Mouse (Mus musculus): ENCODE data around the gene Ttc7b. TPM values are rescaled to one million over a fixed set of nuclear protein-coding genes. Genes with fewer than 3 reads are reported as not detected.

The Ttc7b gene
- polyA plus RNA-seq, 1 experiment from 2014 or later: 4.5 TPM

DNA sequence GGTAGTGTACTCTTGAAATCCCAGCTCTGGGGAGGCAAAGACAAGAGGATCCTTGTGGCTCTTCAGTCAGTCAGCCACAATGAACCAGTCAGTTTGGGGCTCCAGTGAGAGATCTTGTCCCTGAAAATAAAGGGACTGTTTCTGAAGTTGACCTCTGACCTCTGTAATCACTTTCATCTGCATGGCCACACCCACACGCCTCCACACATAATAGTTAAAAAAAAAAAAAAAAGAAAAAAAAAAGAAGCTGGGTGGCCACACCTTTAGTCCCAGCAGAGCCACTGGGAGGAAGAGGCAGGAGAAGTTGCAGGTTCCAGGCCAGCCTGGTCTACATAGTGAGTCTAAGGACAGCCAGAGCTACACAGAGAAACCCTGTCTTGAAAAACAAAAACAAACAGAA lies 237.3 kb downstream of the Ttc7b start:
- H3K4me2 ChIP-seq: no peak overlapping the region
- H3K9ac ChIP-seq: no peak overlapping the region
- ATAC-seq: no peak
- H3K4me3 ChIP-seq: no peak overlapping the region
- no peaks in the 10 kb centered on the region for H3K27me3 ChIP-seq
- no peaks in the 10 kb centered on the region for H3K9me3 ChIP-seq (replicated peaks)
- peaks cover 25% of the 10 kb centered on the region for H3K4me1 ChIP-seq
- H3K36me3 ChIP-seq (ENCODE audit: poor library complexity, severe bottlenecking): no peaks in the 10 kb centered on the region
- H3K27ac ChIP-seq: no peak overlapping the region
- 68% methylated on average over 1 of the region's 1 CpGs for WGBS

DNA sequence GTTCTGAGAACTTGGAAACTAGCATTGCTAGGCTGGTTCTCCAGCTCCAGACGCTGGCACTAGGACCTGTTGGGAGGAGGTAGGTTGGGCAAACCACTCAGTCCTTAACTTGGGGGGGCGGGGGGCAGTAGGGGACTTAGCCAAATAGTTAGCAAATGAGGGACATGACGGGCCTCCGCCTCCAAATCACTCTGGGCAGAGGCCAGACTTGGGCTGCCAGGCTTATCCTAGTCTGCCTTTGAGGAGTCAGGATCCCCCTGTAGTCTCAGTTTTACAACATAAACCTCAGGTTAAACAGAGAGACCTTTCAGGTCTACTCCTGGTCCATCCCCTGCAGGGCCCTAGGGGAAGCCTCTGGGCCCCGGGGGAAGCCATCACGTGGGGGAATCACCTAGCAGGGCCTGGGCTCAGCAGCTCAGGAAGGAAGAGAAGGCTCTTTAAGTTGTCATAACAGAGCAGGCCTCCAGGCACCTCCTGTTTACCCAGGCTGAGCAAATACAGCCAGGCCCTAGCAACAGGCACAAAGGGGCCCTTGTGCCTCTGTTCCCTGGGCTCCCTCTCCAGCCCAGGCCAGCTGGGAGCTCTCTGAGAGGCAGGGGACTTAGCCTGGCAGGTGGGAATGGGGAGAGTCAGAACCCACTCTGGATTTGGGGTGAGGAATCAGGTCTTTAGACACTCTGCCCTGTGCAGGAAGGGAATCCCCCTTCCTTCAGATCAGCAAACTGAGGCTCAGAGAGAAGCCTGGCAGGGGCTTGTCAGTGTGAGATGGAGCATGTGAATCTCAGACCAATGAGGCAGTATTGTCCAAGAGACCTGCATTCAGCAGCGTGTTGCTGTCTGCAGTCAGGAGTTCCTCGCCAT lies 238.4 kb downstream of the Ttc7b start:
- Histone ChIP-seq H3K4me3 (no peak overlapping the region), H3K27ac (peak overlapping the region; percentile 74), H3K27me3 (no peaks in the 10 kb centered on the region), H3K4me1 (peaks cover 35% of the 10 kb centered on the region), H3K36me3 (ENCODE audit: poor library complexity, severe bottlenecking) (no peaks in the 10 kb centered on the region), H3K9ac (peak overlapping the region; percentile 22; the same call in 1 of the 2 replicates), H3K4me2 (peak overlapping the region; percentile 7; the same call in 1 of the 2 replicates), H3K9me3 (replicated peaks) (no peaks in the 10 kb centered on the region)
- ATAC-seq: peak; percentile 80
- WGBS: 43% methylated on average over 8 of the region's 8 CpGs

DNA sequence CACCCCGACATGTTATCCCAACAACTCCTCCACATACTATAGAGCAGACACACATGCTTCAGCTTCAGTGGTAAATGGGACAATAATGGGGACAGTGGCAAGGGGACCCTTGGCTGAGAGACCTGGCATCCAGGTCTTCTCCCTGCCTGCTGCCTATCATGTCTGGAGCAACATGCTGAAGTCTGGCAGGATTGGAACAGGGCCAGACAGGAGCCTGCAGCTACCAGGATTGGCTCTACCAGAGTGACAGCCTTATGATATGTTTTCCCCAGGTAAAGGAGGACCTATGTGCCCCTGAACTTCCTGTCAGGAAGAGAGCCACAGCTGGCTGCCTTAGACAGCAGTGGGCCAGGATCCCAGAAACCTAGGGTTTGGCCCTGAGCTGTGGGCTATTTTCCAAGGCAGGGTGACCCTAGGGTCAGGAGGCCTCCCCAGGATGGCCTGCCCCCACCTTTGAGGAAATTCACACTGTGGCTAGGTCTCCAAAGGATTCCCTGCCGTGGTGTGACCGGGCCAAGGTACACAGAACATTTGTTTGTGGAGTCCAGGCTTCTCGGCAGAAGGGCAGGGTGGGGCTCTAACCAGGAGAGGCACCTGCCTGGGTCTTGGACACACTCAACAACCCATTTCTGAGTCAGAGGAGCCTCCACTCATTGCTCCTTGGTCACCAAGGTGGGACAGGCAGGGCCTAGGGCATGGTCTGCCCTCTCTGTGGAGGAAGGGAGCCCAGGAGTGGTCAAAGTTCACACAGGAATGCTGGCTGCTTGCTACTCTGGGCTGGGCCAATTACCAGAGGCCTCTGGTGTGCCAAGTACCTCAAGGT lies 239.4 kb downstream of the Ttc7b start:
- no peaks in the 10 kb centered on the region for H3K9me3 ChIP-seq (replicated peaks)
- WGBS: 85% methylated on average over 4 of the region's 4 CpGs
- H3K9ac ChIP-seq: no peak overlapping the region
- peaks cover 46% of the 10 kb centered on the region for H3K4me1 ChIP-seq
- H3K4me3 ChIP-seq: no peak overlapping the region
- no peaks in the 10 kb centered on the region for H3K36me3 ChIP-seq (ENCODE audit: poor library complexity, severe bottlenecking)
- ATAC-seq: no peak
- peak overlapping the region; percentile 74; the same call in 1 of the 2 replicates for H3K27ac ChIP-seq
- no peaks in the 10 kb centered on the region for H3K27me3 ChIP-seq
- no peak overlapping the region for H3K4me2 ChIP-seq

DNA sequence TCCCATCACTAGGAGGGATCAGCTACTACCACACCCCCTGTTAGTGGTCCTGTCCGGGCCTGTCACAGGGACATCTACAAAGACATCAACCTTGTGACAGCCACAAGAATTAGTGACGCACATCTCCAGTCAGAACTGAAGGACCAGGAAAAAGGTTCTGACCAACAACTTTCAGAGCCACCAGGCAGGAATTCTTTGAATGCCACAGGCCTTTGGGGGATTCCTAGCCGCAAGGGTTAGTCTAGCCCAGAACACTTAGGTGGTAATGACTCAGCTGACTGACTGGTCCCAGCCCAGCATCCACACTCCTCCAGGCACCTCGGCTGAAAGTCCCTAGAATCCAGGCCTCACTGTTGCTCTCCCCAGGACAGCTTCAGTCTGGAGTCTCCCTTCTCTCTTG lies 240.7 kb downstream of the Ttc7b start:
- no peak overlapping the region for H3K4me2 ChIP-seq
- WGBS: 87% methylated on average over 4 of the region's 4 CpGs
- no peak for ATAC-seq
- no peaks in the 10 kb centered on the region for H3K9me3 ChIP-seq (replicated peaks)
- H3K4me3 ChIP-seq: no peak overlapping the region
- no peak overlapping the region for H3K9ac ChIP-seq
- H3K4me1 ChIP-seq: peaks cover 51% of the 10 kb centered on the region
- no peak overlapping the region; the same call in 1 of the 2 replicates for H3K27ac ChIP-seq
- H3K36me3 ChIP-seq (ENCODE audit: poor library complexity, severe bottlenecking): no peaks in the 10 kb centered on the region
- H3K27me3 ChIP-seq: no peaks in the 10 kb centered on the region

DNA sequence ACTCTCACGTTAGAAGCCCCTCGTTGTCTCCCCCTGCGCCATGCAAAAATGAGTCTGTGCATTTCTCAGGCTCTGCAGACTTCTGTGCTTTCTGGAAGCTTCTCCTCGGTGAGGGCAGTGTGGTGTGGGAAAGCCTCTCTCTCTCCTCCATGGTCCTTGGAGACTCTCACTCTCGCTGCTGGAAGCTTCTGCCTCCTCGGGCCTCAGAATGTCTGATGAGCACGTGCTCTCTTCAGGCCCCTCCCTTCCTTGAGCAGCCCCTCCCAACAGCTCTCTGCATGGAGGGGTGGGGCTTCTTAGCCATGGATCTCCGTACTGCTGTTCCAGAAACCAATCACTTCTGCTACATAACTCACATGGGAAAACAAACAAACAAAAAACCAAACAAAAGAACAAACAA lies 242.3 kb downstream of the Ttc7b start:
- WGBS: 44% methylated on average over 8 of the region's 8 CpGs

DNA sequence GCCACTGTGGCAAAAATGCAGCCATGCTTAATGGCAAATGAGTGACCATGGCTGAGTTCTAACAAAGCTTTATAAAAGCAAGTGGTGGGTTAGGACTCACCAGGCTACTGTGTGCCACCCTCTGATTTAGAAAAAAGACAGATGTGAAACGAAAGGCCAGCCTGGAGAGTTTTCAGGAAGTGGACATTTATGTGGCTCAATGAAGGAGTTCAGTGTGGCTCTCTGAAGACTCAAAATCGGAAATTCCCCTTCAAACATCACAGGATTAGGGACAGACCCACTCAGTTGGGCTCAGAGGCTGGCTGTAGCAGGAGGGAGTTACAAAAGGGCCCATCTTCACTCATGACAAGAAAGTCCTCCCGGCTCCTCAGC lies 243.1 kb downstream of the Ttc7b start:
- Histone ChIP-seq H3K4me1 (peaks cover 46% of the 10 kb centered on the region), H3K27ac (peak overlapping the region; percentile 49), H3K9ac (no peak overlapping the region), H3K36me3 (ENCODE audit: poor library complexity, severe bottlenecking) (no peaks in the 10 kb centered on the region), H3K4me3 (no peak overlapping the region), H3K9me3 (replicated peaks) (no peaks in the 10 kb centered on the region), H3K4me2 (0 out of 2 replicates have a peak overlapping the region, but pooled peaks have one; percentile 4), H3K27me3 (no peaks in the 10 kb centered on the region)
- ATAC-seq: no peak
- 84% methylated on average over 3 of the region's 3 CpGs for WGBS

More for the DNA sequence above, 242.3 kb downstream of the Ttc7b start:
- Histone ChIP-seq H3K36me3 (ENCODE audit: poor library complexity, severe bottlenecking) (no peaks in the 10 kb centered on the region), H3K4me1 (peaks cover 51% of the 10 kb centered on the region), H3K9ac (no peak overlapping the region), H3K9me3 (replicated peaks) (no peaks in the 10 kb centered on the region), H3K27ac (no peak overlapping the region), H3K27me3 (no peaks in the 10 kb centered on the region), H3K4me3 (no peak overlapping the region), H3K4me2 (no peak overlapping the region)
- no peak for ATAC-seq

DNA sequence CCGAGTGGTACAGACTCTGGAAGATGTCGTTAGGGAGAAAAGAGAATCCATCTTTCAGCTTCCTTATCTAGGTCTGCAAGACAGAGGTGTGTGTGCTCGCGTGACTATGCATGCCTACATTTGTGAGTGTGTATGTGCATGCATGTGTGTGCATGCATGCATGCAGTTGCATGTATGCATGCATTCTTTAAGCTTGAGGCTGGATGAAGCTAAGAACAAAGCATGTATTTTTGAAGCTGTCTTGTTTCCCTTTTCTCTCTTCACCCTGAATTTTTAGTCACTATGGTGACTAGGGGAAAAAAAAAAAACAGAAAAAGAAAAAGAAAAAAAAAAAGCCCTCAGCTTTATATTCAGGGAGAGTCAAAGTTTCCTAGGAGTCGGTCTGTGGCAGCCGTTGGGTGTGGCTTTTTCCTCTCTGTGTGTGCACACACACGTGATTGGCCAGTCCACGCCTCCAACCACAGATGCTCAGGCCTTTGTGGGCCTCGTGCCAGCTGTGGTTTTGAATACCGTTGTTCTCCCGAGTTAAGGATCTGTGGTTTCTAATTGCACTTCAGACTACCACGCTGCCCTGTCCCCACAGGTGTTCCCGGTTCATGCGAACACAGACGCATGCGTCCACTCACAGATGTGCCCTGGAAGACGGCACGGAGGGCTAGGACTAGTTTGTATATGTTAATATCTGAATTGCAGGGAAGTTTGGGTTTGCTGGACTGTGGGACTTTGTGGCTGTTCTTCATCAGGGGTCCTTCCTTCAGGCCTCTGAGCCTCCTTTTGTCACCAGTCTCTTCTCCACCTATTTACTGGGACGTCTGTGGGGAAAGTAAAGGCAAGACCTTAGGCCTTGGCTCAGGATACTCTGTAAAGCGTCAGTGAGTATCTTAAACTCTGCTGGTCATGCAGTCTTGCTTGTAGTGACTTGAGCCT lies 243.8 kb downstream of the Ttc7b start:
- peak overlapping the region; percentile 49 for H3K27ac ChIP-seq
- H3K4me2 ChIP-seq: 0 out of 2 replicates have a peak overlapping the region, but pooled peaks have one; percentile 4
- no peaks in the 10 kb centered on the region for H3K27me3 ChIP-seq
- no peaks in the 10 kb centered on the region for H3K36me3 ChIP-seq (ENCODE audit: poor library complexity, severe bottlenecking)
- ATAC-seq: peak; percentile 80
- peaks cover 40% of the 10 kb centered on the region for H3K4me1 ChIP-seq
- no peaks in the 10 kb centered on the region for H3K9me3 ChIP-seq (replicated peaks)
- H3K9ac ChIP-seq: no peak overlapping the region
- no peak overlapping the region for H3K4me3 ChIP-seq
- 37% methylated on average over 20 of the region's 20 CpGs for WGBS

DNA sequence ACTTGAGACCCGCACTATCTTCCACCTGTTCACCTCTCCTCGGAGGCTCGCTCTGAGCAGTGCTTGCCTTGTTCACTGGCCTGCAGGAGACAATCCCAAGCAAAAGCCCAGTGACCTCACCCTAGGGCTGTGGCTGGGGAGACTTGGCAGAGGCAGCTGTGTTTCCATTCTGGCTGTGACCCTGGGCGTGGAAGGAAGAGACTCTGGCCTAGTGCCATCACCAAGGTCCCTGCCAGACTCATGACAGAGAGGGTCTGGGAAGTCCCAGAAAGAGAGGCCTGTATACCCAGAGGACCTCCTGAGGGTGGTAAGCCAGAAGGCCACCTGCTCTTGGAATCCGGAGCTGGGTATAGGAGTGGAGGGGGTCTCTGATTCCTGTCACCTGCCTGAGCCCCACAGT lies 244.8 kb downstream of the Ttc7b start:
- Histone ChIP-seq H3K9me3 (replicated peaks) (no peaks in the 10 kb centered on the region), H3K9ac (no peak overlapping the region), H3K27me3 (no peaks in the 10 kb centered on the region), H3K4me3 (no peak overlapping the region), H3K27ac (no peak overlapping the region; the same call in 1 of the 2 replicates), H3K4me2 (no peak overlapping the region), H3K4me1 (peaks cover 32% of the 10 kb centered on the region), H3K36me3 (ENCODE audit: poor library complexity, severe bottlenecking) (no peaks in the 10 kb centered on the region)
- WGBS: 74% methylated on average over 5 of the region's 5 CpGs
- no peak for ATAC-seq

DNA sequence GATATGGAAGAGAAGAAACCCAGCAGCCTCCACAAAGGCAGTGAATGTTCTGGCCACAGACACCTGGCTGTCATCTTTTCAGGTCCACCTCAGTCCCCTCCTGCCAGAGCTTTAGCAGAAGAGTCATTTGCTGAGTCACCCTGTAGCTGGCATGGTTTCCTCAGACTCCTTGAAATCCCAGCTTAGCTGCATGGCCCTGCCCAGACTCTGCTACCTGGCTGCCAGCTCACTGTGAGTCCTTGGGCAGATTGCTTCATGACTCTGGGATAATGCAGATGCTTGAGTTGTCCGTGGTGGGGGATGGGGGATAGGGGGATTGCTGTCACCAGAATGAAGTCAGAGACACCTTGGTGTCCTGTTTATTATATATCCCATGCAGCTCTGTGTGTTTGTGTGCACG lies 247.6 kb downstream of the Ttc7b start:
- Histone ChIP-seq H3K4me1 (peaks cover 24% of the 10 kb centered on the region), H3K4me3 (no peak overlapping the region), H3K4me2 (no peak overlapping the region), H3K9me3 (replicated peaks) (no peaks in the 10 kb centered on the region), H3K9ac (no peak overlapping the region), H3K36me3 (ENCODE audit: poor library complexity, severe bottlenecking) (no peaks in the 10 kb centered on the region), H3K27ac (no peak overlapping the region), H3K27me3 (no peaks in the 10 kb centered on the region)
- 85% methylated on average over 2 of the region's 2 CpGs for WGBS
- no peak for ATAC-seq

DNA sequence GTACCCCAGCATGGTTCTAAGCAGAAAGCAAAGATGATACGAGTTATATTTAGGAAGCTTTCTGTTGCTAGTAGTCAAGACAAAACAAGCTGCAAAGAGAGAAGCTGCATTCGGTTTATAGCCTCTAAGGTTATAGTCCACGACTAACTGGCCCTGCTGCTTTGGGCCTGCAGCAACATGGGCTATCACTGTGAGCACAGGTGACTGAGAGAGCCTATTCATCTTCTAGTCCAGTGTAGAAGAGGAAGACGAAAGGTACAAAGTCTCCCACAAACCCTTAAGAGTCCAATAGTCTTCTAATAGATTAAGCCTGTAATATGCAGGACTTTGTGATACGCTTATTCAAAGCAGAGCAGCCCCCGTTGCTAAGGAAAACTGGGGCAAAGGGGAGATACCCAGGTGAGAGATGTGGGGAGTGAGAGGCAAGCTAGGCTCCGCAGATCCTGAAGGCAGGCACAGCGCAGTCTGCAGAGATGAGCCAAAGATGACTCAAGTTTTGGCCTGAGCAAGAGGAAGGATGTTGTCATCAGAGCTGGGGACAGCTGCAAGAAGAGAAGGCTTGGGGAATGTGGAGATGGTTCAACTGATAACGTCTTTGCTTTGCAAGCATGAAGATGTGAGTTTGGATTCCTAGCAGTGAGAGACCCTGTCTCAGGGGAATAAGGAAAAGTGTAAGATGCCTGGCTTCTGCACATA lies 250.5 kb downstream of the Ttc7b start:
- Histone ChIP-seq H3K4me2 (no peak overlapping the region), H3K9me3 (replicated peaks) (no peaks in the 10 kb centered on the region), H3K27me3 (no peaks in the 10 kb centered on the region), H3K27ac (no peak overlapping the region), H3K9ac (no peak overlapping the region), H3K4me3 (no peak overlapping the region), H3K36me3 (ENCODE audit: poor library complexity, severe bottlenecking) (no peaks in the 10 kb centered on the region), H3K4me1 (peaks cover 12% of the 10 kb centered on the region)
- 89% methylated on average over 9 of the region's 9 CpGs for WGBS
- ATAC-seq: no peak

DNA sequence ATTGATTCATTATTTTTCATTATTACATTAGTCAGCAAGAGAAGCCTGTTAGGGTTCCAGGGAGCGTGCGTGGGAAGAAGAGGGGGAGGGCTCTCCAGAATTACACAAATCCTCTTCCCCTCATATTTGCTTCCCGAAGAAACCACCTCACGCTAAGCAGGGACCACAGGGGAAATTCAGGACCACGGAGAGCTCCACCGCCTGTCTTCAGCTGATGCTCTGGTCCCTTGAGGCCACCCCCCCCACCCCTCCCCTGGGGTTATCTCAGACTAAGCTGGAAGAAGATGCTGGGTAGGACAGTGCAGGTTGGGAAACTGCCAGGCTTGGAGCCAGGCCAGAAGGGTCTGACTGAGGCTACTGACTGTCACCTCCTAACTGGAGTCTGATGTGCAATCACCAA lies 252.6 kb downstream of the Ttc7b start:
- ATAC-seq: no peak

More for the DNA sequence above, 252.6 kb downstream of the Ttc7b start:
- Histone ChIP-seq H3K4me1 (peaks cover 12% of the 10 kb centered on the region), H3K4me2 (no peak overlapping the region), H3K27ac (no peak overlapping the region), H3K27me3 (no peaks in the 10 kb centered on the region), H3K9me3 (replicated peaks) (no peaks in the 10 kb centered on the region), H3K36me3 (ENCODE audit: poor library complexity, severe bottlenecking) (no peaks in the 10 kb centered on the region), H3K4me3 (no peak overlapping the region), H3K9ac (no peak overlapping the region)
- 19% methylated on average over 6 of the region's 6 CpGs for WGBS

All from forebrain, embryonic 13.5 days (tissue).